Mouse (Mus musculus) thymus, adult 2 months (tissue): ENCODE results near the gene Tbc1d10c. TPM values are rescaled to one million over a fixed set of nuclear protein-coding genes. Genes with fewer than 3 reads are reported as not detected.
A peak's percentile ranks its signal among the peaks of the same experiment; 100 is the strongest.

Experiments used
- DNase-seq: peaks from one replicate; pipeline ENCODE4 v3.0.0; 2021
- H3K27ac ChIP-seq: fragments of 200-500 bp; 2 replicates; pipeline ENCODE4 v1.5.1; 2012; ENCODE audit warnings: low read length, control low read depth; ENCODE audit not compliant: control insufficient read depth, insufficient read depth
- H3K27me3 ChIP-seq: fragments of 200-500 bp; 2 replicates; pipeline ENCODE4 v1.6.1; 2012; ENCODE audit warnings: mild to moderate bottlenecking, low read length, moderate library complexity, mixed read lengths; ENCODE audit not compliant: control insufficient read depth, insufficient read depth
- H3K36me3 ChIP-seq: fragments of 200-500 bp; 2 replicates; pipeline ENCODE4 v1.6.1; 2012; ENCODE audit warnings: mild to moderate bottlenecking, low read length, moderate library complexity; ENCODE audit not compliant: control insufficient read depth, insufficient read depth
- H3K4me1 ChIP-seq: fragments of 200-500 bp; replicated peaks from 2 replicates; pipeline ENCODE4 v1.6.1; 2012; ENCODE audit warnings: low read length; ENCODE audit not compliant: control insufficient read depth, insufficient read depth
- H3K4me3 ChIP-seq: fragments of 200-500 bp; 2 replicates; pipeline ENCODE4 v1.5.1; 2012; ENCODE audit warnings: mild to moderate bottlenecking, low read length, control low read depth, moderate library complexity; ENCODE audit not compliant: control insufficient read depth, insufficient read depth
- CTCF ChIP-seq: fragments of 200-500 bp; IDR thresholded peaks from 2 replicates; pipeline ENCODE4 v1.5.1; 2012; ENCODE audit warnings: mild to moderate bottlenecking, control low read depth, low read length, moderate library complexity, borderline replicate concordance; ENCODE audit not compliant: control insufficient read depth, poor library complexity, insufficient read depth; ENCODE audit errors: extremely low read depth
- POLR2A ChIP-seq: fragments of 200-500 bp; IDR thresholded peaks from 2 replicates; pipeline ENCODE4 v1.6.1; 2012; ENCODE audit warnings: mild to moderate bottlenecking, low read length, control low read depth, moderate library complexity; ENCODE audit not compliant: control insufficient read depth, poor library complexity, insufficient read depth; ENCODE audit errors: extremely low read depth
- WGBS: fragments of 180-500 bp; shearing (Covaris S2); methylation state at CpG from one replicate; pipeline ENCODE4 v1.1.7; 2018; 5-methylcytosine and 5-hydroxymethylcytosine counted together
- polyA plus RNA-seq: library from polyadenylated mRNA; depleted of rRNA; stranded (reverse); fragments of >200 nt; gene quantifications from 2 replicates; pipeline ENCODE4 v1.2.3, GENCODE M21; 2012

Gene Tbc1d10c
- polyA plus RNA-seq, 1 experiment = 718 TPM

GRCm38 (mm10) chr19:4143759-4144268 lies 47.3 kb downstream of the Tbc1d10c start, which contains the start of gene Cabp4:
Gene Cabp4 (minus strand): TSS chr19:4144033.
- 65% methylated on average over 7 of the region's 7 CpGs for WGBS
- peak within 1 kb of the TSS; percentile 79 for H3K27ac ChIP-seq
- no peak for TF ChIP-seq CTCF
- TF ChIP-seq POLR2A = no peak

GRCm38 (mm10) chr19:4142416-4143173 lies 48.5 kb downstream of the Tbc1d10c start:
- WGBS = 98% methylated on average over 18 of the region's 18 CpGs
- no peak overlapping the region for H3K27ac ChIP-seq
- no peak overlapping the region for H3K4me3 ChIP-seq
- H3K27me3 ChIP-seq = no peaks in the 10 kb centered on the region
- no peaks in the 10 kb centered on the region for H3K36me3 ChIP-seq
- TF ChIP-seq POLR2A (no peak), CTCF (no peak)
- no peak for DNase-seq
- peaks cover 36% of the 10 kb centered on the region for H3K4me1 ChIP-seq

More at GRCm38 (mm10) chr19:4143759-4144268, 47.3 kb downstream of the Tbc1d10c start, which contains the start of gene Cabp4:
- no peaks in the 10 kb centered on the region for H3K27me3 ChIP-seq
- no peaks in the 10 kb centered on the region for H3K36me3 ChIP-seq
- peaks cover 39% of the 10 kb centered on the region for H3K4me1 ChIP-seq
- H3K4me3 ChIP-seq = no peak within 1 kb of the TSS
- DNase-seq = no peak

GRCm38 (mm10) chr19:4140147-4140546 lies 50.9 kb downstream of the Tbc1d10c start:
- no peak for TF ChIP-seq CTCF
- no peak for TF ChIP-seq POLR2A
- H3K4me3 ChIP-seq = no peak overlapping the region
- 92% methylated on average over 6 of the region's 6 CpGs for WGBS

GRCm38 (mm10) chr19:4139446-4139845 lies 51.6 kb downstream of the Tbc1d10c start, which contains the start of gene Gpr152:
Gene Gpr152 (plus strand): TSS chr19:4139787.
- TF ChIP-seq CTCF (no peak), POLR2A (no peak)
- Histone ChIP-seq H3K4me3 (no peak within 1 kb of the TSS), H3K36me3 (no peaks in the 10 kb centered on the region), H3K27me3 (no peaks in the 10 kb centered on the region), H3K4me1 (peaks cover 22% of the 10 kb centered on the region), H3K27ac (no peak within 1 kb of the TSS)
- WGBS = 98% methylated on average over 2 of the region's 2 CpGs
- no peak for DNase-seq

More at GRCm38 (mm10) chr19:4140147-4140546, 50.9 kb downstream of the Tbc1d10c start:
- no peak for DNase-seq
- Histone ChIP-seq H3K27ac (no peak overlapping the region), H3K4me1 (peaks cover 26% of the 10 kb centered on the region), H3K27me3 (no peaks in the 10 kb centered on the region), H3K36me3 (no peaks in the 10 kb centered on the region)

- H3K4me3 ChIP-seq = no peak overlapping the region
- 72% methylated on average over 5 of the region's 5 CpGs for WGBS
- no peak for TF ChIP-seq POLR2A
- no peak for TF ChIP-seq CTCF
- H3K36me3 ChIP-seq = peaks cover 2% of the 10 kb centered on the region
- H3K27me3 ChIP-seq = no peaks in the 10 kb centered on the region
- DNase-seq = no peak
- H3K4me1 ChIP-seq = peaks cover 14% of the 10 kb centered on the region; the same call in 1 of the 2 replicates
- no peak overlapping the region for H3K27ac ChIP-seq
These were observed 53.2 kb downstream of the Tbc1d10c start for GRCm38 (mm10) chr19:4137913-4138312.

GRCm38 (mm10) chr19:4136463-4136862 lies 54.6 kb downstream of the Tbc1d10c start:
- DNase-seq = no peak
- Histone ChIP-seq H3K36me3 (peaks cover 9% of the 10 kb centered on the region), H3K27ac (no peak overlapping the region), H3K4me3 (no peak overlapping the region), H3K4me1 (peaks cover 14% of the 10 kb centered on the region; the same call in 1 of the 2 replicates), H3K27me3 (no peaks in the 10 kb centered on the region)
- 89% methylated on average over 5 of the region's 5 CpGs for WGBS
- no peak for TF ChIP-seq POLR2A
- no peak for TF ChIP-seq CTCF
